Mouse (Mus musculus) spleen, postnatal 4 days (tissue): Measurements from ENCODE around the gene Col4a2.

Experiments used
- DNase-seq, 2 experiments: peaks; one replicate each; pipeline ENCODE4 v3.0.0; 2022; ENCODE audit warnings: low spot score in 2 of 2

Col4a2 gene

GRCm38 (mm10) chr8:11312349-11313175 lies at the start of gene Col4a2, which contains the start of gene Col4a1:
TSS of gene Col4a2 (plus strand) at chr8:11312805.
TSS of gene Col4a1 (minus strand) at chr8:11312826.
- DNase-seq = no peak

DNA sequence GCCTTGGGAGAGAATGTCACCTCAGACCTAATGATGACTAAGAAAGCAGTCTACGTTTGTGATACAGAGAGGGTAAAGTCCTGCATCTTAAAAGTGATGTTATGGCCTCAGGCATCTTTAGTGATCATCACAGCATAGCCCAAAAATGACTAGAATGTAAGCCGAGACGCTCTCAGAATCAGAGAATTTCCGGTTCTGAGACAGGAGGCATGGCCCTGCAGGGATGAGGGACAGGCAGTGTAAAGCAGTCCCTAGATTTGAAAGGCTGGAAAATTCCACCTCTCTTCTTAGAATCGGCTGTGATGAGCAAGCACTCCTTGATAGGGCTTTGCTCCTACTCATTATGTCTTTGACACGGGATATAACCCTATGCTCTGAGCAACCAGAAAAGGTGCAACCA lies 48.8 kb upstream of the Col4a2 start:
- DNase-seq = no peak

GRCm38 (mm10) chr8:11265971-11266370 lies 46.6 kb upstream of the Col4a2 start:
- no peak for DNase-seq

DNA sequence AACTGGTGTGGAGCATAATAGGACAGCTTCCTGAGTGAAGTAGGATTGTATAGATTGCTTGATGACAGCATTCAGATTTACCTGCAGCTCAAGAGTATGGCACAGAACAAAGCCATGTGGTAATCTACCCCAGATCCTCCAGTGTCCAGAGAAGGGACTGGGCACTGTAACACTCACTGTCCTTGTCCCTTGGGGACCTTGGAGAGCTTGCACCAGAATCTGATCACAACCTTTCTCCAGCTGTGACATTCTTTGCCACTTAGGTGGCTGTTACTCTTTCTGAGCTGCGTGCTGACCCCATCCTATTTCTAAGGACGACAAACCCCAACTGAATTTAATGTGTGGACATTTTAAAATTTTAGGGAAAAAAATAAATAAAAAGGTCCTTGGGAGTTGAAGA lies 46.1 kb upstream of the Col4a2 start:
- DNase-seq = no peak

GRCm38 (mm10) chr8:11268753-11269152 lies 43.9 kb upstream of the Col4a2 start:
- no peak for DNase-seq

- DNase-seq = no peak
These were observed 41.8 kb upstream of the Col4a2 start for GRCm38 (mm10) chr8:11270826-11271225.

DNA sequence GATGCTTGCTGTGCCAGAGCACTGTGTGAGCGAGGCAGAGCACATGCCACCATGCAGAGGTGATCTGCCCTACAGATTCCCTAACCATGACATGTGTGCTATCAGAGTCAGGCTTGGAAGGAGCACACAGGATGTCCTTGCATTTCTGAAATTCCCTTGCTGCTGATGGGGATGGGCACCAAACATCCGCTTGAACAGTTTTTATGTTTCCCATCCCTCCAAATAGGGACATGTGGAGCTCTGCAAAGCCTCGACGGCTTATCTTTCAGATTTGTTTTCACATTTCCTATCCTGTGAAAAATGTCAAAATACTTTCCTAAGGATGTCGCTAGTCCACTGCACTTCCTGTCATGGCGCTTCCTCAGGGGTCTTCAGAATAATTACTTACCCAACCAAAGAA lies 40.4 kb upstream of the Col4a2 start:
- no peak for DNase-seq

DNA sequence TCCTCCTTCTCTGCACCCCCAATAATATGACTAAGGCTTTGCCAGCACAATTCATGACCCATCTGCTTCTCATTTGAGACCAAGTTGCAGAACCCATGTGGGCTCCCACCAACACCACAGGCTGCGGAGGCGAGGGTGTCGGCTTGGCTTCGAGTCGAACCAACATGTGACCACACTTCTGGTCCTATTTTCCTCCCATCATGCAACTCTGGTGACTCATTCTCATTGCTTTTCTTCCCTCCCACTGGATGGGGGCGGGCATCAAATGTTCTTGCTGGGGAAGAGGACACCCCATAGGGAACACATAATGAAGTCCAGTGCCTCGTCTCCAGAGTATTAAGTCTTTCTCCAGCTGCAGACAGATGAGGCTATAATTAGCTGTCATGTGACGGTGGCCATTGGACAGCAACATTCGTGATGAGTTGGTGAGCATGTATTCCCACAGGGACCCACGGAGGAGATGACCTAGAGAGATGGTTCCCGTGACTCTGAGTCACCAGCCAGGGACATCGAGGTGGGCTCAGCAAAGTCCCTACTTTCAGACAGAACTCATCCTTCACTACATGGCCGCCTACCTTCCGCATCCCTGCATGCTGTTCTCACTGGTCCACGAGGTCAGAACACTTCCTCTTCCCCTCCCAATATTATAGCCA lies 39.0 kb upstream of the Col4a2 start:
- no peak for DNase-seq

GRCm38 (mm10) chr8:11274415-11274814 lies 38.2 kb upstream of the Col4a2 start:
- no peak for DNase-seq

GRCm38 (mm10) chr8:11276286-11276685 lies 36.3 kb upstream of the Col4a2 start:
- DNase-seq = no peak

DNA sequence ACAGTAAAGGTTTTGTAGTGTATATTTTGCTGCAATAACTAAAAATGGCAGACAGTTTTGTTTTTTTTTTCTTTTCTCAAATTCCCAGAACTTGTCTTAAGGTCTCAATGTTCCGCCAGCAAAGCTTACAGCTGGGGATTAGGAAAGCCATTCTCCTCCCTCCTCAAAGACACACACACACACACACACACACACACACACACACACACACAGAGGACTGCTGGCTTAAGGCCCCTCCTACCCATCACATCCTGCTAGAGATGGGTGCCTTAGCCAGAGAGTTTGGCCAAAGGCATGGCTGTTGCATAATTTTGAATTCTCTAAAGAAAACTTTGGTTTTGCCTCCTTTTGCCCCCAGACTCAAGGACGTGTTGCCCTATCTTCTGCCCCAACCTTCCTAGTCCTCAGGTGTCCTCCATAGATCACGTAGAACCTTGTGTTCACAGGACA lies 35.0 kb upstream of the Col4a2 start:
- no peak for DNase-seq

GRCm38 (mm10) chr8:11278101-11278611 lies 34.4 kb upstream of the Col4a2 start:
- no peak for DNase-seq

DNA sequence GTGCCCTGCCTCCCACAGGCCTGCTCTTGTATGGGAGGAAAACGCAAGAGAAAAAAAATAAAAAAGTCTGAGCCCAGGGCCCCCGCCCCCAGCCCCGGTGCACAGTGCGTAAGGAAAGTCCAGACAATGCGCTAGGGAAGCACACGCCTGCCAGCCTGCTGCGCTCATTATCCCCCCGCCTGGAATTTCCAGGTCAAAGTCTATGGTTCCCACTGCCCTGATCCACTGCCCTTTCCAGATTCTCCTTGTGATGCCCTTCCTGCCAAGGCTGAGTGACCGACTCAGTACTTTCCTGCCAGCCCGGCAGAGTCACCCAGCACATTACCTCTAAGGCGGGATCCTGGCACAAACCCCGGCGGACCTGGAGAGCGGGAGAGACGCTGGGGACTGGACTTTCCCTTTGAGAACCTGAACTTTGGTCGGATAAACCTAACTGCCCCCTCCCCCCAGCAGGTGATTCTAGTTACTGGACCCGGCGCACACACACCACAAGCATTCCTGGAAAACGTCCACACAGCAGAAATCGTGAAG lies 33.2 kb upstream of the Col4a2 start:
- DNase-seq = no peak

GRCm38 (mm10) chr8:11280721-11281268 lies 31.8 kb upstream of the Col4a2 start:
- DNase-seq = no peak

GRCm38 (mm10) chr8:11282139-11282538 lies 30.5 kb upstream of the Col4a2 start:
- no peak for DNase-seq

DNA sequence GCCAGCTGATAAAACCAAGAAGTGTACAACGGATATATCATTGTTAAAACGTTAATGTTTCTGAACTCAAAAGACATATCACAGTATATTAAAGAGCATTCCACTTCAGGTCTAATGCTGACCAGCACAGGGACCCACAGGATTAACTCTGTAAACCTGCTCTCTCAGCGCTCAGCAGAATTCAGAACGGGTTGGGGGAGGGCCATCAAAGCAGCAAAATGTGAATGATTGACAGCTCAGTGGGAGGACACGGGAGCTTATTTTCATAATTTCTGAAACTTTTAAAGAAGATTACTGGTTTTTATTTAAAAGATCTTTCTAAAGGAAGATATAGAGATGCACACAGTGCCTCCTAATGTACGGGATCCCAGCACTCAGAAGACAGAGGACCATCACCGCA lies 29.9 kb upstream of the Col4a2 start:
- DNase-seq = no peak

DNA sequence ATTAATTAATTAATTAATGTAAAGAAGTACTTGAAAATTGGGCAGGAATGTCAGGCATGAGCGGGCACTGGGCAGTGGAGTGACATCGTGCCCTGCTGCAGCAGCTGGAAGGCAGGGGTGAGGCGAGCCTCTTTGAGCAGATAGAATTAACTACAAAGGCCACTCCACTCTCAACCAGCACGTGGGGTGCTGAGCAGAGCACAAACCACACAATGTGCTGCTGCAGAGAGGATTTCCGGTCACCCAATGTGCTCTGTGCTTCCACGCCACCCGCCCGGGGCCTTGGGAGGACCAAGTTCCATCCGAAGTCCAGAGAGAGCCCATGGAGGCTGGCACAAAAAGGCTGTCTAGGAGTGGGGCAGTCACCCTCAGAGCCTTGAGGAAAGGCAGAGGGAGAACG lies 29.4 kb upstream of the Col4a2 start:
- DNase-seq = no peak

DNA sequence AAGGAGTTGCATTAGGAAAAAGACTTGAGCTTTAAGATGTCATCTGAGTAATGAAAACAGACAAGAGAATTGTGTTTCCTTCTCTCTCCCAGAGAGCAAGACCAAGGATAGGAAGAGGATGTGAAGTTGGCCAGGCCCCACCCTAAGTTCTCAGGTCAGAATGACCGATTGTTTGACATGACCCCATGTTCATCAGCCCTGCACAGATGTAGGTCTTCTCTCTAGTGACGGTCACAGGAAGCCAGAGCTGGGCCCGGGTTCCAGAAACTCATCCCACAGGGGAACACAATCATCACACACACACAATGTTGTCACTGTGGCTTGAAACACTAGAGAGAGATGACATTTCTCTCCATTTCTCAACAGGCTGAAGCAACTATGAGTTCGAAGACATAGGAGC lies 27.2 kb upstream of the Col4a2 start:
- DNase-seq = no peak

GRCm38 (mm10) chr8:11287139-11287538 lies 25.5 kb upstream of the Col4a2 start:
- no peak for DNase-seq

- no peak for DNase-seq
These were observed 24.3 kb upstream of the Col4a2 start for GRCm38 (mm10) chr8:11288286-11288685.

- DNase-seq = no peak
These were observed 22.1 kb upstream of the Col4a2 start for GRCm38 (mm10) chr8:11290533-11290932.

DNA sequence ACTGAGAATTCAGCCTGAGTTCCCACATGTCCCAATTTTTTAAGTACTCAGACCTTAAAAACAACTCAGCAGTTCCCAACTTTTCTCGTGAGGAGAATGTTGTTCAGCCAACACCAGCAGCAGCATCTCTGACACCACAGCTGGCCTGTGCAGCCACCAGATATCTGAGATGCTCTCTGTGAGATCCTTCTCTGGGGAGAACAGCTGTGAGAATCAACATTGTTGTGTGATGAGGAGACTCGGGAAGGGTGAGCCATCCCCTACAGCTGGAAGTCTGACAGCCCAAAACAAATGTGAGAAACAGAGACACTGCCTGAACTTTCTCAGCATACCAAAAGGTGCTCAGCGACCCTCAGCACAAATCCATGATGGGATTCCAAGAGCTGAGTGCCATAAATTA lies 20.0 kb upstream of the Col4a2 start:
- no peak for DNase-seq
